Mouse (Mus musculus) cerebellum, adult 11-12 months (tissue): Measurements from ENCODE around the gene Antxr1.
A peak's percentile ranks its signal among the peaks of the same experiment; 100 is the strongest.

Experiments
- DNase-seq: peaks from one replicate; pipeline ENCODE4 v3.0.0; 2022

Gene Antxr1

DNA sequence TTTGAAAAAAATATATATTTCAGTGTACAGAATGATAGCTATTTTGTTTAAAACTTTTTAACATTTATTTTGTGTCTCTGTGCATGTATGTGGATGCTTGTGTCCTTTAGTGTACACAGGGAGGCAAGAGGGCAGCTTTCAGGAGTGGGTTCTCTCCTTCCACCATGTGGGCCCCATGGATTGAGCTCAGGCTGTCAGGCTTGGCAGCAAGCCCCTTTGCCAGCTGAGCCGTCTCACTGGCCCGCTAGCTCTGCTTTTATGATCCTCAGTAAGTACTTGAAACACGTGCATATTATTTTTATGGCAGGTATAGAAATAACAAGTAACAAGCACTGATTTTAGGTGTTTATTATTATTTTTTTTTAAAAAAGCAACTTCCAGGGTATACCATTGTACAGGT lies 202.1 kb downstream of the Antxr1 start:
- DNase-seq = no peak

DNA sequence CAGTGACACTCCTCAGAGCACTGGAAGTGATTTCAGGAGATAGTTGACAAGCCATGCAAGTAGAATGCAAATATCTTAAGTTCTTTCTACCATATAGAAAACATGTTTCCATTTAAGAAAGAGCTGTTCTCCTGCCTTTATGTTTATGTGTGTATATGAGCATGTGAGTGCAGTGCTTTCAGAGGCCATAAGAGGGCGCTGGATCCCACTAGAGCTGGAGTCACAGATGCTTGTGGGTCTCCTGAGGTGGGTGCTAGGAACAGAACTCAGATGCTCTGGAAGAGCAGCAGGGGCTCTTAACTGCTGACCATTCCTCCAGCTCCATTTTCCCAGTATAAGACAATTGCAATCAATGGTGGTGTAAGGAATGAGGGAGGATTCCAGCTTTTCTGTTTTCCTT lies 204.5 kb downstream of the Antxr1 start:
- no peak for DNase-seq

- DNase-seq = no peak
Observed at GRCm38 (mm10) chr6:87130628-87131027, 205.0 kb downstream of the Antxr1 start.

DNA sequence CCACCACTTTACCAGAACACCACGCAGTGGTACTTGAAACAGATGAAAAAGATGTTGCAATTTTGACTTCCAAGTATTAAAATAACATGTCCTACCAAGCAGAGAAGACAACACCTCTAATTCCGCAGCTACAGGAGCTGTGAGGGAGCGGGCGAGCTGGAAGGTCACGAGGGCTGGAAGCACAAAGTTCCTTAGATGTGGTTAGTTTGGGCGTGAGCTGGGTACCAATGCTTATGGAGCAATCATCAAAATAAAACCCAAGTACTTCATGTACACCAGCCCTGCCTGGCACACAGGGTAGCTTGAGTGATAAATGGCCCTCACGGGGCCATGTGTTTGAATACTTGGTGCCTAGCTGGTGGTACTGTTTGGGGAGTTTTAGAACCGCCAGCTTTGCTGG lies 205.8 kb downstream of the Antxr1 start:
- DNase-seq = no peak

- DNase-seq = no peak
Observed at GRCm38 (mm10) chr6:87127049-87127753, 208.4 kb downstream of the Antxr1 start.

GRCm38 (mm10) chr6:87123973-87124372 lies 211.6 kb downstream of the Antxr1 start:
- DNase-seq = no peak

- no peak for DNase-seq
Observed at GRCm38 (mm10) chr6:87123406-87123805, 212.2 kb downstream of the Antxr1 start.

DNA sequence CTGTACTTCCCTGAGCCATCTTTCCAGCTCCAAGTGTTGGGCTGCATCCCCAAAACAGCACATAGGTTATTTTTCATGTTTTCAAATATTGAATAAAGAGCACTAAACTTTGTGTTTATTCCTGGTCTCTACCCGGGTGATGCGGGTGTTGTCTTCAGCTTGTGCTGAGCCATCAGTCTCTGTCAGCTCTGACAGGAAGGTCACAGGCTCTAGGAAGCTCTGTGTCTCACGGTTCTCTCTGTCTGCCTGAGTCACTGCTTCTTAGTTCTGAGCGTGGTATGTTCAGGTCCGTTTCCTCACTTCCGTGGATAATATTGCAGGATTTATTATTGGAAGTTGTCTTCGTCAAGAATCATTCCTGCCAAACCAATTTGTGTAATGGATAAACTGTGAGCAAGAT lies 213.7 kb downstream of the Antxr1 start:
- DNase-seq = no peak

- DNase-seq = no peak
Observed at GRCm38 (mm10) chr6:87120661-87121060, 215.0 kb downstream of the Antxr1 start.

DNA sequence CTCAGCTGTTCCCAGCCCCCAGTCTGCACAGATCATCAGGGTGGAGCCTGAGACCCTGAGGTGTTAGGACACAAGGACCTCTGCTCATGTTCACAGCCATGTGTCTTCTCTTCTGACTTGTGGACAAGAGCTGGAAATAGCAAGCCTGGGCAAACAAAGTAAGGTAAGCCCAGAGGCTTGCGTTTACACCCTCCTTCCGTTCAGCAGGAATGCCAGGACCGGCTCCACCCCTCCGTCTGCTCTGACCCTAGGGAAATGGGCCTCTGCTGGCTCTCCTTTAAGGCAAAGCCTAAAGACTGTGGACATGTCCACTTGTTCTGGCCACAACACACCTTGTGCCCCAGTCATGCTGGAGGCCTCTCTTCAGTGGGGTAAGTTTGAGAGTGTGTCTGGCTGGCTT lies 215.6 kb downstream of the Antxr1 start:
- no peak for DNase-seq

DNA sequence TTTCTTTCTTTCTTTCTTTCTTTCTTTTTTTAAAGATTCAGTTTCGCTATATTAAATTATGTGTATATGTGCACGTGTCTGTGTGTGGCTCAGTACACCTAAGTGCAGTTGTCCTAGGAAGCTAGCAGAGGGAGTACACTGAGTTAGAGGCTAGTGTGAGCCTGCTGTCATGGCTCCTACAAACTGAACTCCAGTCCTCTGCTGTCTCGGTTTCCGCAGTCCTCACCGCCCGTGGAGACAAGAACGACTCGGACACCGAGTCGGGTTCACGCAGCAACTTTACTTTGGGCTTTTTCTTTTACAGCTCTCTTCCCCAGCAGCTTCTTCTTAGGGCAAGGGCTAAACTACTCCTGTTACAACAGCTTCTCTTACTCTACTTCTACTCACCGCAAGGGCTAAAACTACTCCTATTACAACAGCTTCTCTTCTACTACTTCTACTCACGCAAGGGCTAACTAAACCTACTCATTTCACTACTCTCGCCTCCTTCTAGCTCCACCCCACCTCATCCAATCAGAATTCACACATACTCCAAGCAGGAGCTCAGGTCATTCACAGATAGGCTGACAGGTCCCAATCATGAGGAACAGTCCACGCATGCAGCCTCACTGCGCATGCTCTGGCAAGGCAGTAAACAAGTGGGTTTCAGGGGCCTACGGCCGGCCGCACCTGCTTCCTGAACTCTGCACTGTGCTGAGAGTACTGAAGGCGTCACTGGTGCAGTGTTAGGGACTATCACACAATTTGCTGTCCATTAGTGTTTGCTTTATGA lies 216.4 kb downstream of the Antxr1 start:
- no peak for DNase-seq

DNA sequence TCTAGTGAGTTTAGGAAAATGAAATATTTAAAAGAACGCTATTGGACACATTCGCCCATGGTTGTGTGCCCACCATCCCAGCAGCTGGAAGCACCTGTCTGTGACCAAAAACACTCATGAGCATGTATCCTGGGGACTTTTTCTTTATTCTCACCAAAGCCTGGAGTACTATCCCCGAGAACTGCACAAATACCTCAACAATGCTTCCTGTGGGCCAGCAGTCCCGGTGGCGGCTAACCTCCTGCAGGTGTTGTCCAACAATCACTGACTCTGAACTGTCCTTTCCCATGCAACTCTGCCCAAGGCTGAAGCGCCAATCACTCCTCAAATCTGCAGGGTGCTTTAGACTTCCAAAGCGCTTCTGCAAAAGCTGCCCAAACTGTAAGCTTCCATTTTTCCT lies 219.0 kb downstream of the Antxr1 start:
- no peak for DNase-seq

GRCm38 (mm10) chr6:87115981-87116380 lies 219.6 kb downstream of the Antxr1 start:
- DNase-seq = no peak

- no peak for DNase-seq
Observed at GRCm38 (mm10) chr6:87112125-87112524, 223.5 kb downstream of the Antxr1 start.

- no peak for DNase-seq
Observed at GRCm38 (mm10) chr6:87111493-87111892, 224.1 kb downstream of the Antxr1 start.

DNA sequence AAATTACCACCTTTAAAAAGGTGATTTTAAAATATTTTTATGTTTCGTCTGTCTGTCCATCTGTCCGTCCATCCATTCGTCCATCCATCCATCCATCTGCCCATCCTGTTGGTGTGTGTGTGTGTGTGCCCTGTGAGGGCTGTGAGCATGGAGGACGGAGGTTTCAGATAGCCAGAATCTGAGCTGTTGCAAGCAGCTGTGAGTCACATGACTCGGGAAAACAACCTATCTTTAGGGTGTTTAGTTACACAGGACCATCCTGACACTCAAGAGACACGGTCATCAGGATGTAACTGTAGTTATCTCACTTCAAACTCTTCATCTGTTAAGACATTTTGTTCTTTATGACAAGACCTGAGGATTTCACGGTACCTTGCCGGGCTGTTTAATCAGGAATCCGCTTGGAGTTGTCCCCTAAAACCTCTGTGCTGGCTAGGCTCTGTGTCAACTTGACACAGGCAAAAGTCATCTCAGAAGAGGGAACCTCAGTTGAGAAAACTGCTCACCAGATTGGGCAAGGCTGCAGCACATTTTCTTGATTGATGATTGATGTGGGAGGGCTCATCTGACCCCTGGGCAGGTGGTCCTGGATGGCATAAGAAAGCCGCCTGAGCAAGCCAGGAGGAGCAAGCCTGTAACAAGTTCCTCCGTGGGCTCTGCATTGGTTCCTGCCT lies 231.4 kb downstream of the Antxr1 start, which contains the start of gene D6Ertd527e:
Gene D6Ertd527e, plus strand, starts transcription at position 624 of the 674 bp plus-strand sequence.
- DNase-seq = no peak

GRCm38 (mm10) chr6:87103314-87103713 lies 232.3 kb downstream of the Antxr1 start:
- no peak for DNase-seq

- DNase-seq = no peak
Observed at GRCm38 (mm10) chr6:87102421-87102911, 233.2 kb downstream of the Antxr1 start.

- DNase-seq = no peak
Observed at GRCm38 (mm10) chr6:87101955-87102353, 233.7 kb downstream of the Antxr1 start.

- DNase-seq = peak; percentile 54
Observed at GRCm38 (mm10) chr6:87101281-87101954, 234.2 kb downstream of the Antxr1 start.

DNA sequence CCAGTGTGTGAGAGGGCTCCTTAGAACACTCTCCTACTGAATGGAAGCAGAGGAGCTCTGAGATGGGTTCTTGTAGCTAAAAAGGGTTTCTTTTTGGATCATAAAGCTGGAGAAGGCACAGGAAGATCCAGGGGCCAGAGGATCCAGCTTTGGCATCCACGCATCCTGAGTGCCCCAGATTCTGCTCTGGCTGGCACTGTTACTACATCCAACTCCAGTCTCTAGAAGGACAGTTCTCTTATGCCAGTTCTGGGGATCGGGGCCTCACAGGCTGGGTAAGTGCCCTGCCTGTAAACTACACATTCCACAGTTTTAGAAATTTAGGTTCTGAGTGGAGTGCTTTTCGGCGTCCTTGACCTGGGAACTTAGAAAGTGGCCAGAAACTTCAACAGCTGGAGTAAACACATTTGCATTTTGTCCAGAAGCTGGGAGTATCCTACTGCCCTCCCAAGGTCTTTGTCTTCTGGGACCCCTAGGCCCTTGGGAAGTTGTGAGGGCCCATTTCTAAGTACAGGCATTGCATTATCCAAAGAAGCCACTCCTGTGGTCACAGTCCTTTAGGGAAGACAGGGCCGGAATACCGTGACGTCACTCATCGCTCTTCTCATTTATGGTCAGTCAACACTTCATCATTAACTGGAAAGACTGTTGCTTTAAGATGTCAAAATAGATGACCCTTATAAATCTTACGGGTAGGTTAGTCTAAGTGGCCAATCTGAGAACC lies 235.2 kb downstream of the Antxr1 start:
- DNase-seq = peak; percentile 10

DNA sequence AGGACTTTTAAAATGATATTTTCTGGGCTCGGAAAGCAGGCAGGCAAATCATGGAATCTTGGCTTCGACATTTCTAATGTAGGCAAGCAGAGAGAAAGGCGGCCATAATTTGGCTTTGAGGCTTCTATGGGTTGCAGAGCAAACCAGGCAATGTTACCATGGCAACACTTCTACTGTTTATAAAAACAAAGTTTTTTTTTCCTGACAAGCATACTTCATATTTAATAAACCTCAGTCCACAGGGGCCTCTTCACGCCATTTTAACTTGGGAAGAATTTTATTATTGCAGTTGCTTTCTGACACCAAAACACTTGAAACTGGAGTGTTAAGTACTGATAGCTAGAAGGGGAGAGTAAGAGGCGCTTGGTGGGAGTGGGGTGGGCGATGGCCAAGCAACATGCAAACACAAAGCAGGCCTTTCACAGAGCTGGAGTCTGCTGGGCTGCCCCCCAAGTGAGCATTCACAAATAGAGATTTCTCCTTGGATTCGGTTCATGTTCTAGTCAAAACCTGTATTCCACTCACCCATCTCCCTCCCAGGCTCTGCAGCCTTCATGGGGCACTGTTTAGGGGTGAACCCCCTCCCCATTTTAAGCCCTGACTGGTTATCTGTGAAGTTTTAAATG lies 235.8 kb downstream of the Antxr1 start:
- DNase-seq = peak; percentile 9
